In the genomic region with DNA sequence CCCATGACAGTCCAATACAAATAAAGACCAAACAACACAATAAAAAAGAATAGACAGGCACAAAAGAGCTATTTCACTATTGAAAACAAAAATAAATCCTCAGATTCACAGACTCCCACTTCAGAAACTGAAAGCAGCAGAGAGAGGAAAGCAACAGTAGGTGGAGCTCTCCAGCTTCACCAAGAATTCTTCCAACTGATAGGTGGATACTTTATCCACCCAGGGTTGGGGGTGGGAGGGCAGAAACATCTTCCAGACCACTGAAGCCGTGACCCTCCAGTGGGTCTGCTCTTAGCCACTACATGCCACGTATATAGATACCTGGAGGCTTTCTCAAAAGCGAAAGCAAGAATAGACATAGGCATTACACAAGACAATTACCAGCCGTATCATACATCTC, we compare ENCODE assay signal across 10 mouse cellular contexts. TPM values are rescaled to one million over a fixed set of nuclear protein-coding genes. Genes with fewer than 3 reads are reported as not detected.
A peak's percentile ranks its signal among the peaks of the same experiment; 100 is the strongest.
DNase-seq lines count a peak whose midpoint lies in the region; ATAC-seq and TF ChIP-seq lines count a peak whose summit lies in the region.
"Had no signal": no experiment of that assay in that cellular context is flagged by ENCODE, and none has a peak within 500 bp of the region (broad histone marks: within the 10 kb centered on the region; RNA-seq: fewer than 3 reads in every experiment).

No protein-coding gene starts in this region.

- 48% methylated on average over 4 of the region's 4 CpGs for WGBS in heart, embryonic 13.5 days
- WGBS in lung, embryonic 14.5 days = 67% methylated on average over 4 of the region's 4 CpGs
- WGBS in lung, adult 2 months = 60% methylated on average over 4 of the region's 4 CpGs
- WGBS in midbrain, embryonic 14.5 days = 72% methylated on average over 4 of the region's 4 CpGs

- ATAC-seq in heart, embryonic 13.5 days (ENCODE audit: extremely low read depth, insufficient number of reproducible peaks, low FRiP score, low TSS enrichment) = no peak
- ATAC-seq in lung, embryonic 14.5 days (ENCODE audit: insufficient read depth) = no peak
- no peak for ATAC-seq in midbrain, embryonic 14.5 days (ENCODE audit: low FRiP score, low TSS enrichment)

- no peaks in the 10 kb centered on the region for H3K79me2 ChIP-seq in MEL (ENCODE audit: control insufficient read depth, insufficient read depth, low read length, poor library complexity)

- H3K4me3 ChIP-seq in heart, embryonic 13.5 days = no peak overlapping the region
- H3K4me3 ChIP-seq in lung, embryonic 14.5 days (ENCODE audit: low read depth, low read length) = no peak overlapping the region
- no peak overlapping the region for H3K4me3 ChIP-seq in lung, adult 2 months (replicated peaks; ENCODE audit: extremely low read depth, low read depth, low read length)
- no peak overlapping the region for H3K4me3 ChIP-seq in MEL (ENCODE audit: control insufficient read depth in 1 of 2, insufficient read depth in 1 of 2, low read depth in 2 of 2, low read length in 2 of 2)
- no peak overlapping the region for H3K4me3 ChIP-seq in midbrain, embryonic 14.5 days (replicated peaks; ENCODE audit: low read depth, low read length)
- H3K4me3 ChIP-seq: heart, adult 2 months; liver, embryonic 13.5 days had no signal

- no peak overlapping the region for H3K27ac ChIP-seq in heart, embryonic 13.5 days (replicated peaks)
- no peak overlapping the region for H3K27ac ChIP-seq in lung, embryonic 14.5 days (ENCODE audit: low read depth)
- H3K27ac ChIP-seq in MEL (ENCODE audit: control insufficient read depth, low read depth, low read length) = no peak overlapping the region
- no peak overlapping the region for H3K27ac ChIP-seq in midbrain, embryonic 14.5 days (replicated peaks; ENCODE audit: low read depth, low read length)
- H3K27ac ChIP-seq: heart, adult 2 months; liver, embryonic 13.5 days had no signal

- no peaks in the 10 kb centered on the region for H3K4me1 ChIP-seq in heart, embryonic 13.5 days
- no peaks in the 10 kb centered on the region for H3K4me1 ChIP-seq in lung, embryonic 14.5 days (ENCODE audit: insufficient read depth)
- H3K4me1 ChIP-seq in lung, adult 2 months (ENCODE audit: control insufficient read depth, insufficient read depth, low read length) = no peaks in the 10 kb centered on the region
- H3K4me1 ChIP-seq in MEL (ENCODE audit: control insufficient read depth in 1 of 2, insufficient read depth in 2 of 2, low read length in 2 of 2) = no peaks in the 10 kb centered on the region
- no peaks in the 10 kb centered on the region for H3K4me1 ChIP-seq in midbrain, embryonic 14.5 days (ENCODE audit: control insufficient read depth, insufficient read depth, low read length)
- H3K4me1 ChIP-seq: liver, embryonic 13.5 days had no signal

- no peak for TF ChIP-seq EP300 in MEL (IDR thresholded peaks at IDR 0.05; ENCODE audit: low read depth in 1 of 2, low read length in 2 of 2)

- no peaks in the 10 kb centered on the region for H3K36me3 ChIP-seq in heart, embryonic 13.5 days
- H3K36me3 ChIP-seq in lung, embryonic 14.5 days (ENCODE audit: insufficient read depth) = no peaks in the 10 kb centered on the region
- H3K36me3 ChIP-seq in MEL (ENCODE audit: control insufficient read depth in 1 of 2, insufficient read depth in 2 of 2, low read length in 2 of 2) = no peaks in the 10 kb centered on the region
- H3K36me3 ChIP-seq in midbrain, embryonic 14.5 days (ENCODE audit: control insufficient read depth, insufficient read depth, low read length) = no peaks in the 10 kb centered on the region
- H3K36me3 ChIP-seq: liver, embryonic 13.5 days had no signal

- no peaks in the 10 kb centered on the region for H3K9me3 ChIP-seq in heart, embryonic 13.5 days
- no peaks in the 10 kb centered on the region for H3K9me3 ChIP-seq in lung, embryonic 14.5 days (ENCODE audit: low read depth, low read length)
- H3K9me3 ChIP-seq in MEL (replicated peaks; ENCODE audit: insufficient read depth, low read length) = no peaks in the 10 kb centered on the region
- no peaks in the 10 kb centered on the region for H3K9me3 ChIP-seq in midbrain, embryonic 14.5 days (ENCODE audit: control insufficient read depth, low read length)
- H3K9me3 ChIP-seq: liver, embryonic 13.5 days had no signal

- no peak for DNase-seq in heart, adult 9 months (ENCODE audit: low spot score in 2 of 2)
- peak; percentile 5 for DNase-seq in lung, embryonic 14.5 days
- DNase-seq in lung, adult 2 months = no peak
- peak; percentile 3 for DNase-seq in MEL (ENCODE audit: low read depth, low spot score)
- peak; percentile 2 for DNase-seq in midbrain, embryonic 14.5 days
- no peak for DNase-seq in cerebellum, postnatal 25 days
- DNase-seq in gastrocnemius, postnatal 14 days = no peak

- H3K27me3 ChIP-seq in heart, embryonic 13.5 days (replicated peaks) = no peaks in the 10 kb centered on the region
- H3K27me3 ChIP-seq in lung, embryonic 14.5 days (ENCODE audit: insufficient read depth, low read length) = no peaks in the 10 kb centered on the region
- H3K27me3 ChIP-seq in MEL (ENCODE audit: control insufficient read depth in 1 of 2, insufficient read depth in 2 of 2, low read length in 2 of 2) = no peaks in the 10 kb centered on the region
- H3K27me3 ChIP-seq in midbrain, embryonic 14.5 days (ENCODE audit: control insufficient read depth, insufficient read depth, low read length) = no peaks in the 10 kb centered on the region
- H3K27me3 ChIP-seq: liver, embryonic 13.5 days had no signal

- peak overlapping the region; percentile 49 for H3K4me2 ChIP-seq in heart, embryonic 13.5 days
- no peak overlapping the region for H3K4me2 ChIP-seq in lung, embryonic 14.5 days
- no peak overlapping the region for H3K4me2 ChIP-seq in midbrain, embryonic 14.5 days (ENCODE audit: low read length)
- H3K4me2 ChIP-seq: liver, embryonic 13.5 days had no signal

- TF ChIP-seq RAD21 in MEL (IDR thresholded peaks at IDR 0.05; ENCODE audit: low read depth, low read length) = no peak

- TF ChIP-seq POLR2A in lung, adult 2 months (IDR thresholded peaks at IDR 0.05; ENCODE audit: borderline replicate concordance, extremely low read depth, low read depth, low read length) = no peak
- TF ChIP-seq POLR2A in MEL (IDR thresholded peaks at IDR 0.05; ENCODE audit: control insufficient read depth in 1 of 2, insufficient read depth in 1 of 2, low read depth in 1 of 2, low read length in 2 of 2, poor library complexity in 1 of 2) = no peak

- 0 out of 2 replicates have a peak, but pooled peaks have one; percentile 17 for TF ChIP-seq CTCF in lung, embryonic 14.5 days (IDR thresholded peaks at IDR 0.05; ENCODE audit: low read depth)
- TF ChIP-seq CTCF in lung, adult 2 months (IDR thresholded peaks at IDR 0.05; ENCODE audit: insufficient read depth, low read length) = no peak
- TF ChIP-seq CTCF in MEL (IDR thresholded peaks at IDR 0.05 in 2 of 3, conservative IDR thresholded peaks at IDR 0.05 in 1 of 3; ENCODE audit: control insufficient read depth in 1 of 3, insufficient read depth in 1 of 3, low read depth in 2 of 3, low read length in 3 of 3, poor library complexity in 1 of 3, severe bottlenecking in 1 of 3) = no peak; a peak in 1 of 6 replicates

- intact Hi-C loops in gastrocnemius, postnatal 14 days (cut with DNase I; ENCODE audit: low total_unique reads) = no loop called here

- H3K9ac ChIP-seq in heart, embryonic 13.5 days = no peak overlapping the region
- H3K9ac ChIP-seq in lung, embryonic 14.5 days = no peak overlapping the region
- H3K9ac ChIP-seq in MEL (ENCODE audit: control insufficient read depth, low read depth, low read length, poor library complexity, severe bottlenecking) = no peak overlapping the region
- H3K9ac ChIP-seq in midbrain, embryonic 14.5 days (replicated peaks; ENCODE audit: low read length) = no peak overlapping the region
- H3K9ac ChIP-seq: liver, embryonic 13.5 days had no signal

TF ChIP-seq in MEL, 35 proteins besides CTCF, POLR2A, EP300 and RAD21:
- no peak for TF ChIP-seq SMC3 (IDR thresholded peaks at IDR 0.05; ENCODE audit: low read depth, low read length)
- TF ChIP-seq ELF1 (IDR thresholded peaks at IDR 0.05; ENCODE audit: low read depth, low read length) = no peak
- no peak for TF ChIP-seq ETS1 (IDR thresholded peaks at IDR 0.05; ENCODE audit: low read depth, low read length)
- TF ChIP-seq NRF1 (IDR thresholded peaks at IDR 0.05; ENCODE audit: insufficient read depth, low read depth, low read length, poor library complexity, severe bottlenecking) = no peak
- TF ChIP-seq POLR2AphosphoS5 (IDR thresholded peaks at IDR 0.05; ENCODE audit: borderline replicate concordance, low read depth, low read length) = no peak
- TF ChIP-seq ZKSCAN1 (IDR thresholded peaks at IDR 0.05; ENCODE audit: low read depth, low read length) = no peak
- no peak for TF ChIP-seq CHD2 (IDR thresholded peaks at IDR 0.05; ENCODE audit: low read length)
- TF ChIP-seq ZNF384 (IDR thresholded peaks at IDR 0.05; ENCODE audit: low read depth, low read length) = no peak
- TF ChIP-seq POLR2AphosphoS2 (IDR thresholded peaks at IDR 0.05; ENCODE audit: low read length) = no peak
- no peak for TF ChIP-seq TAL1 (IDR thresholded peaks at IDR 0.05; ENCODE audit: low read length)
- no peak for TF ChIP-seq NELFE (IDR thresholded peaks at IDR 0.05; ENCODE audit: low read depth, low read length)

RNA-seq across cellular contexts. Expression of a gene that starts 31.6 kb away (rescaled TPM):
- polyA plus RNA-seq in heart, embryonic 13.5 days (2015; fragmentation: Nextera tagmentation; extraction: Ambion mirVana) = not detected in 2 replicates
- not detected in 2 replicates for polyA plus RNA-seq in lung, embryonic 14.5 days (2014; fragmentation: Nextera tagmentation; extraction: Ambion mirVana)
- not detected in 2 replicates for polyA plus RNA-seq in lung, adult 2 months (2012; rRNA removed)
- not detected in 2 replicates for total RNA-seq in MEL (2012; rRNA removed)
- polyA plus RNA-seq in MEL (2012; ENCODE audit: insufficient read depth in 1 of 2, insufficient read length in 2 of 2, low read depth in 1 of 2, low replicate concordance in 2 of 2, missing spikeins in 1 of 2) = not detected
- not detected in 2 replicates for polyA plus RNA-seq in midbrain, embryonic 14.5 days (2014; fragmentation: Nextera tagmentation; extraction: Ambion mirVana)
- not detected for total RNA-seq in gastrocnemius, postnatal 14 days (2021)
- total RNA-seq: heart, adult 2 months had no signal
- polyA plus RNA-seq: heart, adult 2 months; liver, embryonic 13.5 days had no signal

Comparison
In these comparisons a context has a peak if more than half of its experiments do, and no peak if none do; other contexts are left out.
1. DNase-seq: peak in lung, embryonic 14.5 days (single experiment), MEL (single experiment) and midbrain, embryonic 14.5 days (single experiment); none in heart, adult 9 months (0 of 2), lung, adult 2 months (single experiment), cerebellum, postnatal 25 days (0 of 2) and gastrocnemius, postnatal 14 days (single experiment).